Mouse (Mus musculus): ENCODE data around the gene Fgd3.

Fgd3 gene

GRCm38 (mm10) chr13:49306771-49307310 is 13.3 kb downstream of the Fgd3 start:
- DNase-seq (ENCODE audit: low read depth): no peak

DNA sequence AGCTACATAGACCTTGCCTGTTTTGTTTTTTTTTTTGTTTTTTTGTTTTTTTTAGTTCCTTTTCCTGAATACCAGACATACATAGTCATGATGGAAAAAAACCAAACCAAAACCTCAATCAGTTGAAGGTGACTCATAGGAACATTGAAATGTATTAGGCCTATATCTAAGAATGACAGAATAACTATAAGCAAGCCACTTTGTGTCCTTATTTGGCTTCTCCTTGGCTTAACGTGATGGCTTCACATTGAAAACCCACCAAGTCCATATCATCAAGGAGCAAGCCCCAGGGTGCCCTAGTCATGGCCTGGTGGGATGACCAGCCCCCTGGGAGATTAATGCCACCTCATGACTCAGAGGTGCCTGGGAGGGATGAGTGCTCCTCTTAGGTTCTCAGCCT is 19.3 kb downstream of the Fgd3 start:
- no peak for DNase-seq (ENCODE audit: low read depth)

DNA sequence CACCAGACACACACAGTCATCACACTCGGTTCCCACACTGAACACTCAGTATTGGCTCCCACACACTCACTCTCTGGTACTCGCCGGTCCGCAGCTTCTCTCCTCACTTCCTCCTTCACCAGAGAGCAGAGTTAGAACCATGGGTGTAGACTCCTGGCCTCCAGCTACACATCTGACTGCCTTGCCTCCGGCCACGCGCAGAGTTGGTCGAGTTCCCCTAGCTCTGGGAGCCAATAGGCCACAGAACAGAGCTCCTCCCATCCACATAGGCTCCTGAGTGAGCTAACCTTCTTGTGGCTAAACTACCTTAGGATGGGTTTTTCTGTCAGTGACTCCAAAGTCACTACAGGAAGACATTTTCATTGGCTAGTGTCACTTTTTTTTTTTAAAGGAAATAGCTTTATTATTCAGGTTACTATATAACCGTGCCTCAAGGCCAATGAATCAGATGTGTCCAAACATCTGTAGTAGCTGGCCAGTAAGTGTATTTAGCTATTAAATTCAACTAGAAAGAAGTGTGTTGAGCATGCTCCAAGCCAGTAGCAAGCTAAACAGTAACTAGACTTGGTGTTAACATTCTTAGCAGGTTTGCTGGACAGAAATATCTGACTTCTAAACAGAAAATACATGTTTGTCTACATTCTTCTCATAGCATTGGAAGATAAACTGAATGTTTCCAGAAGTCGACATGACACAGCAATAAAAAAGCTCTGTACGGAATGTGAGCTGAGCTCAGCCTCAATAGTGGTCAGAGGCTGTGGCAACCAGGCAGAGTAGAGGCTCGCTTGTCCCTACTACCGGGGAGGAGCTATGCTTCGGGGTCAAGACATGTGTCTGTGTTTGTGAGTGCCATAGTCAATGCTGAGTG is 21.4 kb downstream of the Fgd3 start:
- peak; percentile 62 for DNase-seq (ENCODE audit: low read depth)

- no peak for DNase-seq (ENCODE audit: low read depth)
These were observed 23.8 kb downstream of the Fgd3 start for GRCm38 (mm10) chr13:49296270-49296669.

- no peak for DNase-seq (ENCODE audit: low read depth)
These were observed 26.0 kb downstream of the Fgd3 start for GRCm38 (mm10) chr13:49294108-49294507.

DNA sequence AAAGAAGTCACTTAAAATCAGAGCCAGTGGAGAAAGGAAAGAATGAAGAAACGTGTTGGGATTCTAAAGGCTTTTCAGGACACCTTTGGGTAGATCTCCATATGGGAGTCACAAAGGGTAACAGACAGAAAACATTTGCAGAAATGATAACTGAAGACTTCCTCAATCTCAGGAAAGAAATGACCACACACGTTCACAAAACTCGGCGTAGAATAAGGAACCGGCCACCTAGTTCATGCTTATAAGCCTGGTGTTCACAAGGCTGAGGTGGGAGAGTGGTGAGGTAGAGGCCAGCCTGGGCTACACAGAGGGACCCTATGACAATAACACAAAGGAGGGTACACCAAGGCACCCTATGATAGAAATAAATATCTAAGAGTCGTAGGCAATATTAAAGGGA is 28.2 kb downstream of the Fgd3 start:
- no peak for DNase-seq (ENCODE audit: low read depth)

DNA sequence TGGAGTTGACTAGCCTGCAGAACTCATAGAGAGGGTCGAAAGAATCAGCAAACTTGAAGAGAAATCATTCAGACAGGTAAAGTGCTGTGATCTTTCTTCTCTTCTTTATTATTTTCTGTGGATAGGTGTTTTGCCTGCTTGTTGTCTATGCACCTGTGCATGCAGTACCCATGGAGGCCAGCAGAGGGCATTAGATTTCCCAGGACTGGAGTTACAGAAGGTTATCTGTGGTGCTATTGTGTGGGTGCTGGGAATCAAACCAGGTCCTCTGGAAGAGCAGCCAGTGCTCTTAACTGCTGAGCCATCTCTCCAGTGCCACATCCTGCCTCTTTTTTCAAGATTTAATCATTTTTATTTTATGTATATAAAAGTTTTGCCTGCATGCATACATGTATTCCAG is 28.7 kb downstream of the Fgd3 start:
- DNase-seq (ENCODE audit: low read depth): no peak

DNA sequence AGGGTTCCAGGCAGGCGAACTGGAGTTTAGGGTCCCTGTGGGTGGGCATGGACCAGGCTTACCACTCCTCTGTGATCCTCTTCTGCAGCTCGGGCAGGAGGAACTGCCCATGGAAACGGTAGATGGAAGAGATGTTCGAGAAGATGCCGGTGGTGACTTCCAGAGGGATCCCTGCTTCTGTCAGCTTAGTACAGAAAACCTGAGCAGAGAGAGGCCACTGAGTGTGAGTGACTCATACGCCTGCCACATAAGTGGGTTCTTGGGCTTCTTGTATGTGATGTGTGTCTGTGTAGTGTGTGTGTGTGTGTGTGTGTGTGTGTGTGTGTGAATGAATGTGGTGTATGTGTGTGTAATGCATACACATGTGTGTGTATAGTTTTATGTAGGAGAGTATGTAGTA is 32.9 kb downstream of the Fgd3 start:
- DNase-seq (ENCODE audit: low read depth): no peak

GRCm38 (mm10) chr13:49286750-49287149 is 33.4 kb downstream of the Fgd3 start:
- no peak for DNase-seq (ENCODE audit: low read depth)

GRCm38 (mm10) chr13:49283686-49284085 is 36.4 kb downstream of the Fgd3 start:
- no peak for DNase-seq (ENCODE audit: low read depth)

DNA sequence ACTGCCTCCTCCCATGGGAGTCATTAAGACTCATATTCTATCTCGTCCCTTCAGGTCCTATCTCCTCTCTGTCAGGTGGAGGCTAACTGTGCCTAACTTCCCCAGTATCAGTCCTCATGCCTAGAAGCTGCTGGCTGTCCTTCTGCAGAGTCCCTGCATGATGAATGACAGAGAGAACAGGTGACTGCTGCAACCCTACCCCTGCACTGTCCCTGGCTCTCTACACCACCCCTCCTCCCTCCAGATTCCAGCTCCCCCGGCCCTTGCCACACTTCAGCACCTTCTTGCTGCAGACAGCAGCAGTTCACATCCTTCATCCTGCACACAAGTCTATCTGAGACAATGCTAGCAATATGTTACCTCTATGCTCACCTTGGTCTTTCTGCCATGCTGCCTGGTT is 37.9 kb downstream of the Fgd3 start:
- DNase-seq (ENCODE audit: low read depth): no peak

DNA sequence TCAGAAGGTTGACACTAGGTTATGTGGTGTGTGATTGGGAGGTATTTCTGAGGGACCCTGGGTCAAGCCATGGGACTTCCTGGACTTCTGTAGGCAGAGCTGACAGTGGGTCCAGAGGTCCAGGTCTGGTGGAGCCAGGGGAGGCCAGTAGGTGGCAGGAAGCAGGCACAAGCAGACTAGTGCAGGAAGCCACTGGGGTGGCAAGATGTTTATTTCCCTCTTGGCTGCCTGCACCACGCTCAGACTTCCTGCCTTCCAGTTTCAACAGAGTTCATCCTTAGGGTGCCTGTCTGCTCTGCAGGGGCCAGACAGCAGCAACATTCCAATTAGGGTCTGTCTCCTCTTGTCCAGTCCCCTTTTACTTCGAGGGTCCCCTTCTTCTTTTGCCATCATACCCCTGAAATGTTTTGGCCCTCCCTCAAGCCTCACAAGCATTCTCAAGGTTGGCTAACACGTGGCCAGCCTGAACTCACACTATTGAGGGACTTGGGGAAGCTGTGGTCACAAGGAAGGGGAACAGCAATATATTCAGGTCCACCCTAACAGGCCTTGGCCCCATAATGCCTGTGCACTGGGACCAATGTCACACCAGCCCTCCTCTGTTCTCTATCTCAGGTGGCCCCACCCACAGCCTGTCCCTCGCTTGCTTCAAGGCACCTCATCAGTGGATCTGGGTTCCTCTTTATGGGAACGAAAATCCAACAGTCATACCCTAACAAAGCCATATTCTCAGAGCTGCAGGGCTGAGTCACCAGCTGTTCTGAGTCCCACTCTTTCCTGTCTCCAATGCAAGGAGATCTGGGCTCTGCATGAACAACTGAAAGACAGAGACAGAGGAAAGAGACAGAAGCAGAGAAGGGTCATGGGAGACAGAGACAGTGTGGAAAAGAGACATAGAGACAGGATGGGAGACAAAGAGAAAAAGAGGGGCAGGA is 48.0 kb downstream of the Fgd3 start:
- no peak for DNase-seq (ENCODE audit: low read depth)

GRCm38 (mm10) chr13:49270500-49270899 is 49.6 kb downstream of the Fgd3 start:
- no peak for DNase-seq (ENCODE audit: low read depth)

GRCm38 (mm10) chr13:49267645-49268044 is 52.5 kb downstream of the Fgd3 start:
- no peak for DNase-seq (ENCODE audit: low read depth)

DNA sequence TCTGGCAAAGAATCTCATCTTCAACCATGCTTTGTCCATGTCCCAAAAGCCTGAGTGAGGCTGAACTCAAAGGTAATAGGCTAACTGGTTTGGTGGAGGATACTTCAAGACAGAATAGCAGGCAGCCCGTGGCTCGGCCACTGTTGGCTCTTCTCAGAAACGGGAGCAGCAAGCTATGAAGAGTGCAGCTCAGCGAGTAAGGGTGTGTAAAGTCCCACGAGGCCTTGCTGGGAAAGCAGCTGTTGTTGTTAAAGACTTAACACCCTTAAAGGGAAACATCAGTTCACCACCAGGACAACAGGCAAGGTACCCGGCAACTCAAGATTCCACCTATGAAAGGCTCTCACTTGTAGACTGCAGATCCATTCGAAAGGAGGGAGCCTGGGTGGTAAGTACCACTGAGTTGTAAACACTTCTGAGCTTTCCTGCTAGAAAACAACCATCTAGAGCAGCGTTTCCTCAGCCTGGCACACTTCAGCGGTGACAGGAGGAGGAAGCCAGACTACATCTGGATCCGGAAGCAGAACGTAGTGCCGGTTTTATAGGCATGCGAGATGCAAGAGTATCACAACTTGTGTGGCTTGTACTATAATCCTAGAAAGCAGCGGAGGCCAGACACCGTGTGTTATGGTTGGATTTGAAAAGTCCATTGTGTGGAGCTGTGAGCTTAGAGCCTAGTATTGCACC is 59.9 kb downstream of the Fgd3 start:
- no peak for DNase-seq (ENCODE audit: low read depth)

GRCm38 (mm10) chr13:49257819-49258313 is 62.2 kb downstream of the Fgd3 start:
- DNase-seq (ENCODE audit: low read depth): no peak

DNA sequence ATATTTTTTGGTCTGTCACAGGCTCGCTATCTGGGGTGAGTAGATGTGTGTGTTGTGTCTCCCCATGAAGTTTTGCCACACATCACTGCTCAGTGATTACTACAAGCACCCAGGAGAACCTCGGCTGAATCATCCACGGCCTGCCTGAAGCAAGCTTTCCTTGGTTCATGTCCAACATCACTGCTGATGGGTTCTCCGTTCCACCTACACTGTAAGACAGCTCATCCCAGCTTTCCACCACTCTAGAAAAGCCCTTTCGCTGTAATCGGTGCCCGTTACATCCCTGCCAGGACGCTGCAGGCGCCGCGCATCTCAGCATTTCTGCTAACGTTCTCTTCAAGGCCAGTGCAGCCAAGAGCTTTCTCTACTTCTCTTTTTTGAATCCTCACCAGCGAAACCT is 67.4 kb downstream of the Fgd3 start:
- DNase-seq (ENCODE audit: low read depth): no peak

GRCm38 (mm10) chr13:49252113-49252512 is 68.0 kb downstream of the Fgd3 start:
- DNase-seq (ENCODE audit: low read depth): no peak

GRCm38 (mm10) chr13:49250716-49251517 is 69.2 kb downstream of the Fgd3 start:
- DNase-seq (ENCODE audit: low read depth): no peak

GRCm38 (mm10) chr13:49249634-49250033 is 70.5 kb downstream of the Fgd3 start:
- DNase-seq (ENCODE audit: low read depth): no peak

GRCm38 (mm10) chr13:49248923-49249322 is 71.2 kb downstream of the Fgd3 start:
- DNase-seq (ENCODE audit: low read depth): no peak
